22 mouse cellular contexts compared by ENCODE assay signal in the genomic region with DNA sequence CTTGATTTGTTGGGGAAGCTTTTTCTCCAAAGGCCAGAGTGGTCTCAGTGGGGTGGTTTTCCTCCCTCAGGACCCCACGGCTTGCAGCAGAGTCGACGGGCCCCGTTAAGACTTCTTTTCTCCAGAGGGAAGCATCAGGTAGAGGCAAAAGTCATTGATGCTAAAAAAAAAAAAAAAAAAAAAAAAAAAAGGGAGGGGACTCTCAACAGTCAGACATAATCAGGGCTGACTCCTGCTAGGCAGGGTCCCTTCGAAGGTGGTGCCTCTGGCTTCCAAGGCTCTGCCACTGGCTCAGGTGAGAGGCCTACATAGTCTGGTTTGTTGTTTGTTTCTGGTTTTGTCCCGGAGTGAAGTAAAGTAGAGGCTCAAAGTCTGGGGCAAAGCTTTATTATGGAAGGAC. TPM values are rescaled to one million over a fixed set of nuclear protein-coding genes. Genes with fewer than 3 reads are reported as not detected.
A peak's percentile ranks its signal among the peaks of the same experiment; 100 is the strongest.
DNase-seq lines count a peak whose midpoint lies in the region; ATAC-seq and TF ChIP-seq lines count a peak whose summit lies in the region.
"Had no signal": no experiment of that assay in that cellular context is flagged by ENCODE, and none has a peak within 500 bp of the region (broad histone marks: within the 10 kb centered on the region; RNA-seq: fewer than 3 reads in every experiment).

No protein-coding gene starts in this region.

- H3K9me3 ChIP-seq in embryonic facial prominence, embryonic 13.5 days, result no peaks in the 10 kb centered on the region
- no peaks in the 10 kb centered on the region for H3K9me3 ChIP-seq in embryonic facial prominence, embryonic 10.5 days
- H3K9me3 ChIP-seq in E14TG2a.4 (ENCODE audit: low read length) (no peaks in the 10 kb centered on the region), ES-E14 (ENCODE audit: control insufficient read depth, insufficient read depth, low read depth, low read length) (no peaks in the 10 kb centered on the region)
- H3K9me3 ChIP-seq: forebrain, embryonic 13.5 days; forebrain, embryonic 15.5 days had no signal

- WGBS in embryonic facial prominence, embryonic 13.5 days, result 68% methylated on average over 6 of the region's 6 CpGs
- 75% methylated on average over 6 of the region's 6 CpGs for WGBS in embryonic facial prominence, embryonic 10.5 days

- H3K9ac ChIP-seq in embryonic facial prominence, embryonic 13.5 days, result no peak overlapping the region
- H3K9ac ChIP-seq in ES-E14 (ENCODE audit: insufficient read depth, low read depth, low read length, poor library complexity, severe bottlenecking), result no peak overlapping the region; the same call in 1 of the 2 replicates
- H3K9ac ChIP-seq: forebrain, embryonic 13.5 days; forebrain, embryonic 15.5 days; forebrain, postnatal 0 days had no signal

- no peaks in the 10 kb centered on the region for H3K4me1 ChIP-seq in embryonic facial prominence, embryonic 13.5 days
- 0 out of 2 replicates have a peak, but pooled peaks cover 7% of the 10 kb centered on the region for H3K4me1 ChIP-seq in embryonic facial prominence, embryonic 10.5 days
- peaks cover 87% of the 10 kb centered on the region for H3K4me1 ChIP-seq in E14TG2a.4 (replicated peaks; ENCODE audit: low read depth, low read length)
- peaks cover 20 to 41% of the 10 kb centered on the region in 2 experiments for H3K4me1 ChIP-seq in ES-E14 (ENCODE audit: control insufficient read depth in 2 of 2, insufficient read depth in 2 of 2, low read length in 2 of 2, poor library complexity in 1 of 2)
- H3K4me1 ChIP-seq: forebrain, embryonic 13.5 days; forebrain, embryonic 15.5 days had no signal

- H3K27ac ChIP-seq in embryonic facial prominence, embryonic 13.5 days, result 0 out of 2 replicates have a peak overlapping the region, but pooled peaks have one; percentile 11
- no peak overlapping the region for H3K27ac ChIP-seq in embryonic facial prominence, embryonic 10.5 days (replicated peaks)
- peak overlapping the region; percentile 63; the same call in 1 of the 2 replicates for H3K27ac ChIP-seq in ES-E14 (ENCODE audit: insufficient read depth, low read depth, low read length, poor library complexity, severe bottlenecking)
- H3K27ac ChIP-seq: forebrain, embryonic 13.5 days; forebrain, embryonic 15.5 days had no signal

- no peak for DNase-seq in embryonic facial prominence, embryonic 10.5 days (ENCODE audit: low spot score)
- no peak for DNase-seq in ES-E14 (ENCODE audit: low read depth, low spot score)
- DNase-seq in urinary bladder, postnatal 36 days (ENCODE audit: low spot score in 2 of 2), result no peak
- DNase-seq: adrenal gland, adult 8-10 months; adrenal gland, postnatal 14 days; adrenal gland, postnatal 36 days; B cell, adult 2 months; cerebellum, adult 11-12 months; cerebellum, adult 2 months; cerebellum, adult 9-10 months; cerebellum, postnatal 10 days; cerebellum, postnatal 25 days; forebrain, postnatal 0 days had no signal

- no peak overlapping the region for H3K4me2 ChIP-seq in embryonic facial prominence, embryonic 13.5 days
- H3K4me2 ChIP-seq: forebrain, embryonic 13.5 days; forebrain, embryonic 15.5 days had no signal

- in situ Hi-C loops in ES-E14 (cut with MboI; ENCODE audit: low sequenced_read_pairs in 2 of 2, unreplicated experiment in 2 of 2), result no loop called here

- peaks cover 65% of the 10 kb centered on the region for H3K36me3 ChIP-seq in embryonic facial prominence, embryonic 13.5 days
- H3K36me3 ChIP-seq in embryonic facial prominence, embryonic 10.5 days (replicated peaks), result peaks cover 72% of the 10 kb centered on the region
- H3K36me3 ChIP-seq in E14TG2a.4 (ENCODE audit: insufficient read depth, low read length) (peaks cover 86% of the 10 kb centered on the region), ES-E14 (ENCODE audit: control insufficient read depth, insufficient read depth, low read length, poor library complexity, severe bottlenecking) (peaks cover 38% of the 10 kb centered on the region)

- no peak overlapping the region for H3K4me3 ChIP-seq in embryonic facial prominence, embryonic 13.5 days
- no peak overlapping the region for H3K4me3 ChIP-seq in embryonic facial prominence, embryonic 10.5 days
- H3K4me3 ChIP-seq in E14TG2a.4 (replicated peaks; ENCODE audit: low read length), result peak overlapping the region; percentile 45
- H3K4me3 ChIP-seq in ES-E14 (ENCODE audit: insufficient read depth in 1 of 2, low read depth in 1 of 2, low read length in 2 of 2, poor library complexity in 1 of 2, severe bottlenecking in 1 of 2), result peak overlapping the region in 1 of 2 experiments; percentile 1; a peak in 1 of 4 replicates
- H3K4me3 ChIP-seq: forebrain, embryonic 13.5 days; forebrain, embryonic 15.5 days had no signal

- H3K27me3 ChIP-seq in embryonic facial prominence, embryonic 13.5 days, result no peaks in the 10 kb centered on the region
- H3K27me3 ChIP-seq in embryonic facial prominence, embryonic 10.5 days (replicated peaks; ENCODE audit: low read depth, poor library complexity, severe bottlenecking), result no peaks in the 10 kb centered on the region
- H3K27me3 ChIP-seq in E14TG2a.4 (ENCODE audit: insufficient read depth, low read length), result no peaks in the 10 kb centered on the region
- H3K27me3 ChIP-seq: CH12.LX; forebrain, embryonic 13.5 days; forebrain, embryonic 15.5 days; Patski had no signal

- no peak for TF ChIP-seq CTCF in E14TG2a.4 (conservative IDR thresholded peaks at IDR 0.05; ENCODE audit: low read length)

- ATAC-seq in embryonic facial prominence, embryonic 13.5 days (ENCODE audit: insufficient number of reproducible peaks, insufficient read depth, low FRiP score, low TSS enrichment, low read depth), result no peak
- no peak for ATAC-seq in megakaryocyte, adult 5-6 weeks (ENCODE audit: poor library complexity, severe bottlenecking)
- ATAC-seq: activated CD4-positive, CD25-positive, alpha-beta regulatory T cell, adult 4 months; CD4-positive, CD25-positive, alpha-beta regulatory T cell, adult 4 months; forebrain, embryonic 13.5 days; forebrain, embryonic 15.5 days; forebrain, postnatal 0 days; Patski had no signal

TF ChIP-seq in ES-E14, 5 proteins besides CTCF, POLR2A, EP300 and RAD21:
- TF ChIP-seq ZNF384 (IDR thresholded peaks at IDR 0.05; ENCODE audit: low read depth, low read length) (peak; percentile 73; the same call in 1 of the 2 replicates), CHD2 (IDR thresholded peaks at IDR 0.05; ENCODE audit: low read depth, low read length) (no peak), MAFK (IDR thresholded peaks at IDR 0.05; ENCODE audit: insufficient read depth, low read depth, low read length) (no peak), ZC3H11A (IDR thresholded peaks at IDR 0.05; ENCODE audit: borderline replicate concordance, low read depth, low read length) (no peak)

RNA-seq across cellular contexts. Expression of gene Csad, which starts 11.1 kb away (rescaled TPM):
- 89.6 and 102 TPM in 2 replicates for polyA plus RNA-seq in embryonic facial prominence, embryonic 13.5 days (2015; fragmentation: Nextera tagmentation; extraction: Ambion mirVana)
- 48.6 and 48.7 TPM in 2 replicates for polyA plus RNA-seq in embryonic facial prominence, embryonic 10.5 days (2016; fragmentation: Nextera tagmentation; extraction: Ambion mirVana)
- 47.3 and 51.9 TPM in 2 replicates for total RNA-seq in ES-E14 (2012; rRNA removed)
- total RNA-seq in megakaryocyte, adult 5-6 weeks (2015), result 5.6 and 9.3 TPM in 2 replicates
- total RNA-seq in megakaryocyte, adult 5-6 weeks (2017), result 8.6 and 15.4 TPM in 2 replicates

RNA-seq across cellular contexts. Expression of gene Zfp740, which starts 12.6 kb away (rescaled TPM):
- polyA plus RNA-seq in embryonic facial prominence, embryonic 13.5 days (2015; fragmentation: Nextera tagmentation; extraction: Ambion mirVana), result 82.4 and 86.3 TPM in 2 replicates
- 77.6 and 79.3 TPM in 2 replicates for polyA plus RNA-seq in embryonic facial prominence, embryonic 10.5 days (2016; fragmentation: Nextera tagmentation; extraction: Ambion mirVana)
- 97.3 and 98.5 TPM in 2 replicates for total RNA-seq in ES-E14 (2012; rRNA removed)
- 27.7 and 38.0 TPM in 2 replicates for total RNA-seq in megakaryocyte, adult 5-6 weeks (2015)
- total RNA-seq in megakaryocyte, adult 5-6 weeks (2017), result 39.9 and 48.4 TPM in 2 replicates

RNA-seq across cellular contexts. Expression of gene Itgb7, which starts 16.1 kb away (rescaled TPM):
- 3.0 and 3.3 TPM in 2 replicates for polyA plus RNA-seq in embryonic facial prominence, embryonic 13.5 days (2015; fragmentation: Nextera tagmentation; extraction: Ambion mirVana)
- polyA plus RNA-seq in embryonic facial prominence, embryonic 10.5 days (2016; fragmentation: Nextera tagmentation; extraction: Ambion mirVana), result 1.1 and 1.6 TPM in 2 replicates
- total RNA-seq in ES-E14 (2012; rRNA removed), result 34.0 and 93.0 TPM in 2 replicates
- 638 and 660 TPM in 2 replicates for total RNA-seq in megakaryocyte, adult 5-6 weeks (2015)
- total RNA-seq in megakaryocyte, adult 5-6 weeks (2017), result 1,192 and 1,305 TPM in 2 replicates

RNA-seq across cellular contexts. Expression of gene Rarg, which starts 41.7 kb away (rescaled TPM):
- 135 and 143 TPM in 2 replicates for polyA plus RNA-seq in embryonic facial prominence, embryonic 13.5 days (2015; fragmentation: Nextera tagmentation; extraction: Ambion mirVana)
- 77.8 and 90.2 TPM in 2 replicates for polyA plus RNA-seq in embryonic facial prominence, embryonic 10.5 days (2016; fragmentation: Nextera tagmentation; extraction: Ambion mirVana)
- total RNA-seq in ES-E14 (2012; rRNA removed), result 101 and 115 TPM in 2 replicates
- 34.6 and 39.9 TPM in 2 replicates for total RNA-seq in megakaryocyte, adult 5-6 weeks (2015)
- 30.8 and 31.9 TPM in 2 replicates for total RNA-seq in megakaryocyte, adult 5-6 weeks (2017)

RNA-seq across cellular contexts. Expression of gene Gm9918, which starts 54.7 kb away (rescaled TPM):
- 1.9 and 2.3 TPM in 2 replicates for polyA plus RNA-seq in embryonic facial prominence, embryonic 13.5 days (2015; fragmentation: Nextera tagmentation; extraction: Ambion mirVana)
- polyA plus RNA-seq in embryonic facial prominence, embryonic 10.5 days (2016; fragmentation: Nextera tagmentation; extraction: Ambion mirVana), result 0.75 and 1.3 TPM in 2 replicates
- 0.45 and 1.0 TPM in 2 replicates for total RNA-seq in ES-E14 (2012; rRNA removed)
- total RNA-seq in megakaryocyte, adult 5-6 weeks (2015), result not detected in 2 replicates
- not detected in 2 replicates for total RNA-seq in megakaryocyte, adult 5-6 weeks (2017)
- total RNA-seq: adrenal gland, postnatal 14 days; adrenal gland, postnatal 36 days; CH12.LX; forebrain, postnatal 0 days had no signal
- polyA plus RNA-seq: activated CD4-positive, CD25-positive, alpha-beta regulatory T cell, adult 4 months; CD4-positive, CD25-positive, alpha-beta regulatory T cell, adult 4 months; forebrain, embryonic 15.5 days; forebrain, postnatal 0 days had no signal
